Mouse (Mus musculus) heart, adult 9 months (tissue): Measurements from ENCODE around the gene Rprm.

Source experiments
- DNase-seq, 2 experiments: peaks; one replicate each; pipeline ENCODE4 v3.0.0; 2022; ENCODE audit warnings: low spot score in 2 of 2

Gene Rprm

GRCm38 (mm10) chr2:54085430-54086087 lies at the start of gene Rprm:
TSS of gene Rprm (minus strand) at chr2:54085552.
- DNase-seq, result peak; percentile 33 to 57

- no peak for DNase-seq
These were observed 34.0 kb upstream of the Rprm start for GRCm38 (mm10) chr2:54119305-54119704.

GRCm38 (mm10) chr2:54118881-54119280 lies 33.5 kb upstream of the Rprm start:
- DNase-seq, result no peak

GRCm38 (mm10) chr2:54111294-54111693 lies 25.9 kb upstream of the Rprm start:
- DNase-seq, result no peak

- DNase-seq, result no peak
These were observed 20.9 kb upstream of the Rprm start for GRCm38 (mm10) chr2:54106232-54106726.

GRCm38 (mm10) chr2:54099939-54100338 lies 14.6 kb upstream of the Rprm start:
- DNase-seq, result no peak

GRCm38 (mm10) chr2:54092616-54093015 lies 7.3 kb upstream of the Rprm start:
- no peak for DNase-seq

- no peak for DNase-seq
These were observed 902 bp upstream of the Rprm start for GRCm38 (mm10) chr2:54086254-54086653.

- DNase-seq, result no peak
These were observed 469 bp downstream of the Rprm start for GRCm38 (mm10) chr2:54084737-54085429.

GRCm38 (mm10) chr2:54083861-54084736 lies 1.3 kb downstream of the Rprm start:
- no peak for DNase-seq

- no peak for DNase-seq
These were observed 6.4 kb downstream of the Rprm start for GRCm38 (mm10) chr2:54078961-54079360.

- no peak for DNase-seq
These were observed 13.8 kb downstream of the Rprm start for GRCm38 (mm10) chr2:54071526-54071925.

- no peak for DNase-seq
These were observed 22.9 kb downstream of the Rprm start for GRCm38 (mm10) chr2:54062421-54062820.

GRCm38 (mm10) chr2:54061039-54061438 lies 24.3 kb downstream of the Rprm start:
- DNase-seq, result no peak
